Mouse (Mus musculus) spleen, adult 2 months (tissue): Measurements from ENCODE around the gene Plekhg3. TPM values are rescaled to one million over a fixed set of nuclear protein-coding genes. Genes with fewer than 3 reads are reported as not detected.
A peak's percentile ranks its signal among the peaks of the same experiment; 100 is the strongest.

ENCODE experiments used
- DNase-seq, 2 experiments: peaks; one replicate each; pipeline versions ENCODE4 v3.0.0 to v3.0.0-alpha.2; 2012 to 2021; ENCODE audit warnings: low spot score in 2 of 2, low read depth in 1 of 2
- H3K27ac ChIP-seq: fragments of 200-500 bp; 2 replicates; pipeline ENCODE4 v1.5.1; 2012; ENCODE audit warnings: low read length, inconsistent platforms; ENCODE audit not compliant: insufficient read depth
- H3K27me3 ChIP-seq: fragments of 200-500 bp; 2 replicates; pipeline ENCODE4 v1.6.1; 2012; ENCODE audit warnings: mild to moderate bottlenecking, moderate library complexity, low read length, inconsistent platforms; ENCODE audit not compliant: control insufficient read depth, insufficient read depth
- H3K36me3 ChIP-seq: fragments of 200-500 bp; 2 replicates; pipeline ENCODE4 v1.6.1; 2012; ENCODE audit warnings: mild to moderate bottlenecking, low read length, inconsistent platforms; ENCODE audit not compliant: control insufficient read depth, insufficient read depth
- H3K4me1 ChIP-seq: fragments of 200-500 bp; 2 replicates; pipeline ENCODE4 v1.6.1; 2011; ENCODE audit warnings: inconsistent platforms; ENCODE audit not compliant: control insufficient read depth, insufficient read depth, insufficient read length
- H3K4me3 ChIP-seq: fragments of 200-500 bp; 2 replicates; pipeline ENCODE4 v1.5.1; 2011; ENCODE audit warnings: mild to moderate bottlenecking, inconsistent platforms; ENCODE audit not compliant: insufficient read depth, insufficient read length; ENCODE audit errors: extremely low read depth
- CTCF ChIP-seq: fragments of 200-500 bp; IDR thresholded peaks from 2 replicates; pipeline ENCODE4 v1.5.1; 2011; ENCODE audit warnings: mild to moderate bottlenecking, inconsistent platforms; ENCODE audit not compliant: insufficient read depth, insufficient read length, insufficient replicate concordance; ENCODE audit errors: extremely low read depth
- POLR2A ChIP-seq: fragments of 200-500 bp; IDR thresholded peaks from 2 replicates; pipeline ENCODE4 v1.6.1; 2011; ENCODE audit warnings: low read depth, low read length, inconsistent platforms
- WGBS: fragments of 180-500 bp; shearing (Covaris S2); methylation state at CpG from one replicate; pipeline ENCODE4 v1.1.7; 2018; 5-methylcytosine and 5-hydroxymethylcytosine counted together
- polyA plus RNA-seq: library from polyadenylated mRNA; depleted of rRNA; stranded (reverse); fragments of >200 nt; gene quantifications from 2 replicates; pipeline ENCODE4 v1.2.3, GENCODE M21; 2012

Gene Plekhg3
- polyA plus RNA-seq, 1 experiment: 15.3 TPM

- WGBS: 51% methylated on average over 13 of the region's 13 CpGs
- TF ChIP-seq POLR2A: no peak
- no peak for TF ChIP-seq CTCF
- no peak overlapping the region for H3K4me3 ChIP-seq
Observed at GRCm38 (mm10) chr12:76547409-76548081, 16.9 kb downstream of the Plekhg3 start.

GRCm38 (mm10) chr12:76548082-76548423 is 17.4 kb downstream of the Plekhg3 start:
- no peaks in the 10 kb centered on the region for H3K36me3 ChIP-seq
- H3K4me3 ChIP-seq: no peak overlapping the region
- 28% methylated on average over 7 of the region's 7 CpGs for WGBS
- H3K4me1 ChIP-seq: peaks cover 35% of the 10 kb centered on the region
- no peak for DNase-seq
- no peak for TF ChIP-seq CTCF
- no peak for TF ChIP-seq POLR2A
- H3K27ac ChIP-seq: no peak overlapping the region
- H3K27me3 ChIP-seq: no peaks in the 10 kb centered on the region; the same call in 1 of the 2 replicates

More at GRCm38 (mm10) chr12:76547409-76548081, 16.9 kb downstream of the Plekhg3 start:
- no peaks in the 10 kb centered on the region for H3K36me3 ChIP-seq
- no peak for DNase-seq
- no peaks in the 10 kb centered on the region; the same call in 1 of the 2 replicates for H3K27me3 ChIP-seq
- peaks cover 31% of the 10 kb centered on the region for H3K4me1 ChIP-seq
- H3K27ac ChIP-seq: 0 out of 2 replicates have a peak overlapping the region, but pooled peaks have one; percentile 13

GRCm38 (mm10) chr12:76549203-76549602 is 18.5 kb downstream of the Plekhg3 start:
- Histone ChIP-seq H3K4me3 (no peak overlapping the region), H3K4me1 (peaks cover 45% of the 10 kb centered on the region), H3K27me3 (no peaks in the 10 kb centered on the region; the same call in 1 of the 2 replicates), H3K36me3 (no peaks in the 10 kb centered on the region), H3K27ac (no peak overlapping the region)
- no peak for TF ChIP-seq CTCF
- TF ChIP-seq POLR2A: no peak
- WGBS: 94% methylated on average over 3 of the region's 3 CpGs
- DNase-seq: no peak

DNA sequence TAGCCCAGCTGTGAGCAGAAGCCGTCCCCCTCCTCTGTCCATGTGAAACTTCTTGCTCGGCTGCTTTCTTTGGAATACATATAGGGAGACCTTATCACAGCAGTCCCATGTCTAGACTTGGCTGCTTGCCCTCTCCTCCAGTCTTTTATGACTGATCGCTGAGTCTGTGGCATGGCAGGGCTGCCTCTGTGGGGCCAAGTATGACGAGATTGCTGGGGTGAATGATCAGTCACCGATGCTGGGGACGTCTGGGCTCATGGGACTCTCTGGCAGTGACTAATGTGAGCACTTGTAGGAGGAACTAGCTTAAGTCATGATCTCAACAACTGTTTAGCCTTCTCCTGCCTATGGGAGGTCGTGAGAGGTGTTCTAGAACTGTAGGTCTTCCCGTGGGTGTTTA is 21.6 kb downstream of the Plekhg3 start:
- TF ChIP-seq CTCF (no peak), POLR2A (no peak)
- peak; percentile 62 to 90 for DNase-seq
- Histone ChIP-seq H3K27ac (peak overlapping the region; percentile 94), H3K27me3 (no peaks in the 10 kb centered on the region), H3K36me3 (no peaks in the 10 kb centered on the region), H3K4me3 (no peak overlapping the region), H3K4me1 (peaks cover 33% of the 10 kb centered on the region; the same call in 1 of the 2 replicates)
- 35% methylated on average over 8 of the region's 8 CpGs for WGBS

GRCm38 (mm10) chr12:76552958-76553357 is 22.3 kb downstream of the Plekhg3 start:
- Histone ChIP-seq H3K4me1 (peaks cover 27% of the 10 kb centered on the region; the same call in 1 of the 2 replicates), H3K27me3 (no peaks in the 10 kb centered on the region), H3K36me3 (no peaks in the 10 kb centered on the region), H3K4me3 (no peak overlapping the region), H3K27ac (peak overlapping the region; percentile 94)
- DNase-seq: peak; percentile 38 to 76
- no peak for TF ChIP-seq POLR2A
- 33% methylated on average over 4 of the region's 4 CpGs for WGBS

DNA sequence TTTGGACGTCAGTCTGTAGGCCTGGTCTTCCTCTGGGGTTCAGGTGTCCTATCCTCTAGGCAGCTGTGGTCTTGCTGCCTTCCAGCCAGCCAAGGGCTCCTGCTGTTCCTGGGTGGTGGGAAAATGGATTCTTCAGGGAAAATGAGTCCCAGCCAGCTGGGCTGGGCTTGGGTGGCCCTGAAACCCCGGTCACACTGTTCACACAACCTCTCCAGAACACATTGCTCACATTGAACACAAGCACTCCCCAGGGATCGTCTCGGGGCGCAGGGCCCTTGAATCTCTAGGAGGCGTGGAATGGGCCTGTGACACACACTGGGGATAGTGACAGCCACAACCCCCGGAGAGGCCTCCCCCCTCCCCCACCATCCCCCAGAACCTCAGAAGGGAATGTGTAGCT is 23.2 kb downstream of the Plekhg3 start:
- Histone ChIP-seq H3K4me3 (no peak overlapping the region), H3K4me1 (peaks cover 22% of the 10 kb centered on the region; the same call in 1 of the 2 replicates), H3K27ac (peak overlapping the region; percentile 94), H3K27me3 (no peaks in the 10 kb centered on the region), H3K36me3 (no peaks in the 10 kb centered on the region)
- DNase-seq: no peak
- no peak for TF ChIP-seq CTCF
- no peak for TF ChIP-seq POLR2A
- 72% methylated on average over 7 of the region's 7 CpGs for WGBS

GRCm38 (mm10) chr12:76554392-76554791 is 23.7 kb downstream of the Plekhg3 start:
- 73% methylated on average over 3 of the region's 3 CpGs for WGBS
- no peak for DNase-seq
- no peaks in the 10 kb centered on the region for H3K36me3 ChIP-seq
- no peak for TF ChIP-seq POLR2A
- TF ChIP-seq CTCF: no peak
- H3K27me3 ChIP-seq: no peaks in the 10 kb centered on the region
- no peak overlapping the region for H3K27ac ChIP-seq
- peaks cover 22% of the 10 kb centered on the region; the same call in 1 of the 2 replicates for H3K4me1 ChIP-seq
- H3K4me3 ChIP-seq: no peak overlapping the region
